Mouse (Mus musculus) macrophage (primary cell): ENCODE measurements around the gene 2300003K06Rik. TPM values are rescaled to one million over a fixed set of nuclear protein-coding genes. Genes with fewer than 3 reads are reported as not detected.
"Not testable (repeated sequence)": the region's sequence is repeated elsewhere in the genome, so short reads cannot be mapped to it uniquely, and the experiment has no call there.

Source experiments
- H3K27ac ChIP-seq: fragments of 350-480 bp; formaldehyde crosslinking; 2 replicates; pipeline ENCODE4 v1.9.0; 2021
- H3K36me3 ChIP-seq: fragments of 350-480 bp; formaldehyde crosslinking; 2 replicates; pipeline ENCODE4 v1.9.0; 2021; ENCODE audit errors: inconsistent target
- H3K4me3 ChIP-seq: fragments of 350-480 bp; formaldehyde crosslinking; 2 replicates; pipeline ENCODE4 v1.9.0; 2021; ENCODE audit errors: inconsistent target
- H3K79me2 ChIP-seq: fragments of 350-480 bp; formaldehyde crosslinking; 2 replicates; pipeline ENCODE4 v1.9.0; 2021; ENCODE audit errors: inconsistent target
- WGBS: methylation state at CpG from one replicate; pipeline ENCODE4 v1.1.7; 2026; ENCODE audit warnings: inconsistent platforms; ENCODE audit not compliant: missing documents; 5-methylcytosine and 5-hydroxymethylcytosine counted together
- polyA plus RNA-seq: library from polyadenylated mRNA; stranded (reverse); fragments of 250-400 nt; gene quantifications from 3 replicates; pipeline ENCODE4 v1.2.4, GENCODE M21; 2018; ENCODE audit warnings: inconsistent platforms
- total RNA-seq, 78 experiments: library from RNA; depleted of rRNA; stranded (reverse); fragments of 250-400 nt; gene quantifications; 1 replicate in 9 of 78; 2 replicates in 24 of 78; 3 replicates in 43 of 78; 4 replicates in 2 of 78; pipeline ENCODE4 v1.2.4; 2018; ENCODE audit warnings: inconsistent platforms in 56 of 78

The 2300003K06Rik gene
- total RNA-seq (2018; cell fraction: chromatin; rRNA removed) = not detected
- total RNA-seq (2018; cell fraction: cytosol; rRNA removed) = not detected
- total RNA-seq (2018; cell fraction: nucleus; rRNA removed) = not detected
- not detected in 3 replicates for polyA plus RNA-seq

DNA sequence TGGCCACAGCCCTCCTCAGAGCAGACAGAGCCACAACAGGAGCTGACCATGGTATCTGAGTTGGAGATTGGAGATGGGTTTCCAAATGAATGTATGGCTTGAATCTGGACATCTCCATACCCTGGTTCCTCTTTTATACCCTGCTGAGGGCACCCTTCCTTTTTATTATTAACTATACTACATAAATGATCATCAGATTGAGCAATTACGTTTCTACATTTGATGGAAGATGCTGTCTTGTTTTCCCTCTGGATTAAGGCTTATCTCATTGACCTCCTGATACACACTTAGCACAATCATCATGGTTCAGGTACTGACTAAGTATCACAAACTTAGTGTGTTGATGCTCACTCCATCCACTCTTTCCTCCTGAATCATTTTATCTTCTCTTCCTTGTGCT lies at the start of gene 2300003K06Rik:
Gene 2300003K06Rik, minus strand, starts transcription at position 101 of the 400 bp plus-strand sequence.
- Histone ChIP-seq H3K27ac (no peak within 1 kb of the TSS), H3K4me3 (no peak within 1 kb of the TSS), H3K36me3 (no peaks in the 10 kb centered on the region), H3K79me2 (no peaks in the 10 kb centered on the region)
- WGBS = 85% methylated on average over 1 of the region's 1 CpGs

DNA sequence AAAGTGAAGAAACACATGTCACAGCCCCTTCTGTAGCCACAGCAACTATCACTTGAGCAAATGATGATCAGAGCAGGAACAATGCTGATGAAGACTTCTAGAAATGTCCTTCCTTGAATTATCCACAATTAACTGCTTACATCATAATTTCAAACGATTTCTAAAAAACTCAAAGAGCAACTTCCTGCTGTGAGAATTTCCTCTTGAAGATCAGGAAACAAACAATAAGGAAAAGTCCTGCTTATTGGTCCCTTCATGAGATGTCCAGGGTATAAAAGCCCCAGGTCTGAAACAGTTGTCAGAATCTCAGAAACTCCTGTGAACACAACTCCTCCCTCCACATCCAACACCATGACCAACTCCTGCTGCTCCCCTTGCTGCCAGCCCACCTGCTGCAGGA lies 41.0 kb upstream of the 2300003K06Rik start, which contains the start of gene Gm11567:
Gene Gm11567, plus strand, starts transcription at position 301 of the 400 bp plus-strand sequence.
- H3K4me3 ChIP-seq, H3K79me2 ChIP-seq, H3K36me3 ChIP-seq, H3K27ac ChIP-seq: not testable (repeated sequence)
- WGBS = 17% methylated on average over 1 of the region's 1 CpGs

DNA sequence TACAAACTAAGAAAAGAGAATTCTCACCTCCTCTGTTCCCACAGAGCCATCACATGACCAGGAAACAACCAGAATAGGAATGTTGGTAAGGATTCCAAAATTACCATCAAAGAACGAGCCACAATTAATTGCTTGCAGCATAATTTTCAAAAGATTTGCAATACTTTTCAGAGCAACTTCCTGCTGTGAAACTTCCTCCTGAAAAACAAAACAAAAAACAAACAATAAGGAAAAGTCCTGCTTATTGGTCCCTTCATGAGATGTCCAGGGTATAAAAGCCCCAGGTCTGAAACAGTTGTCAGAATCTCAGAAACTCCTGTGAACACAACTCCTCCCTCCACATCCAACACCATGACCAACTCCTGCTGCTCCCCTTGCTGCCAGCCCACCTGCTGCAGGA lies 35.2 kb upstream of the 2300003K06Rik start, which contains the start of gene Krtap9-1:
Gene Krtap9-1, plus strand, starts transcription at position 301 of the 400 bp plus-strand sequence.
- H3K4me3 ChIP-seq, H3K27ac ChIP-seq, H3K79me2 ChIP-seq, H3K36me3 ChIP-seq: not testable (repeated sequence)
- 67% methylated on average over 1 of the region's 1 CpGs for WGBS

DNA sequence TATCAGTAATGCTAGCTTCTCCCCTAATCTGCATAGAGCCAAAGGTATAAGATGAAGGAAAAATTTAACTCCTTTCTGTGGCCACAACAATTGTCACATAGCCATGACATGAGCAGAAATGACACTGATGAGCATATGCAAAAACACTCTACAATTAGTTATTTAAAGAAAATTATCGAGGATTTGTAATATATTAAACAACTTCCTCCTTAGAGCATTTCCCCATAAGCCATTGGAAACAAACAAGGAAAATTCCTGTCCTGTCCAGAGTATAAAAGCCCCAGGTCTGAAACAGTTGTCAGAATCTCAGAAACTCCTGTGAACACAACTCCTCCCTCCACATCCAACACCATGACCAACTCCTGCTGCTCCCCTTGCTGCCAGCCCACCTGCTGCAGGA lies 26.3 kb upstream of the 2300003K06Rik start, which contains the start of gene Gm11559:
Gene Gm11559, plus strand, starts transcription at position 301 of the 400 bp plus-strand sequence.
- not testable (repeated sequence) for H3K79me2 ChIP-seq, H3K27ac ChIP-seq, H3K36me3 ChIP-seq, H3K4me3 ChIP-seq
- WGBS = no CpG with 5 or more reads among the region's 1 CpGs

DNA sequence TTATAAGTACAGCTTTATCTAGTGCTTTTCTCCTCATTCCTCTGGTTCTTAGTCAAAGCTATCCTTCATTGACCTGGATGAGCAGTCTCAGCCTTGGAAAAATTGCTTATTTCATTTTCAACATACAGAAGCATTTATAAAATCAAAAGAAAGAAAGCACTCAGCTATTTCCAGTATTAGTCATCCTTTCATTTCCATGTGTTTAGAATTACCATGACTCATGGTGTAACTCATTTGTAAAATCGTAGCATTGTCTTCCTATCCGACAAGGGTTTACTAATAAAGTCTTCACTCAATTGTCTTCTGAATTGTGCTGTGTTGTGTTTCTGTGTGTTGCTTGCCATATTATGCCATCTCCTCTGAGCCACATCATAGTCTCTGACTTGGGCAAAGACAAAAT lies 20.9 kb upstream of the 2300003K06Rik start:
- Histone ChIP-seq H3K79me2 (no peaks in the 10 kb centered on the region), H3K27ac (no peak overlapping the region), H3K4me3 (no peak overlapping the region), H3K36me3 (no peaks in the 10 kb centered on the region)
- 72% methylated on average over 2 of the region's 2 CpGs for WGBS

DNA sequence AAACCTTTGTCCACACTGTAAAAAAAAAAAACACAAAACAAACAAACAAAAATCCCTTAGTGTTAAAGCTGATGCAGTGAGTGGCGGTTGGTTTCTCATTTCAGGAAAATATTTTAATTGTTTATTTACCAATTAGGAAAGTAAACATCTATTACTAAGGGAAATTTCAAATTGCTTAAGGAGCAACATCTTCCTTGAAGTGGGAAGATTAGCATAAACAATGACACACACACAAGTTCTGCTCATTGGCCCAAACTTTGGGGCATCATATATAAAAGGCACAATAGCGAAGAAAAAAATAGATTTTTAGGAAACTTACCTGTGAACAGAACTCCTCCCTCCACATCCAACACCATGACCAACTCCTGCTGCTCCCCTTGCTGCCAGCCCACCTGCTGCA lies 19.8 kb upstream of the 2300003K06Rik start, which contains the start of gene Gm11568:
Gene Gm11568, plus strand, starts transcription at position 301 of the 400 bp plus-strand sequence.
- Histone ChIP-seq H3K27ac (no peak within 1 kb of the TSS), H3K4me3 (no peak within 1 kb of the TSS), H3K36me3 (no peaks in the 10 kb centered on the region), H3K79me2 (no peaks in the 10 kb centered on the region)
- WGBS = 94% methylated on average over 2 of the region's 2 CpGs

DNA sequence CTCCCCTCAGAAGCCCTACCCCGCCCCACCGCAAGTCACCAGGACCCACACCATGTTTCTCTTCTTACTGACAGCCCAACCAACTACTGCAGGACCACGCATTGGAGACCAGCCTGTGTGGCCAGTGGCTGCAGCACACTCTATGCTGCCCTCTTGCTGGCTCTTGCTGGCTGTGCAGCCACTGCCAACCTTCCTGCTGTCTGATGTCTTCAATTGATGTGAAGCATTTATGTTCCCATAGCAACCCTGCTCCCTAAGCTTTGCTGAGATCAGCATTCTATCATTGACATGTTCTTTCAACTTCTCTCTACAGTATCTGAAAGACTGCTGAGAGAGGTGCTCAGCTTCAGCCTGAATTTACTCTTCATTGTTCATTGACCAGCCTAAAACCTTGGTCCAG lies 16.3 kb upstream of the 2300003K06Rik start:
- WGBS = 53% methylated on average over 3 of the region's 3 CpGs
- Histone ChIP-seq H3K79me2 (no peaks in the 10 kb centered on the region), H3K27ac (no peak overlapping the region), H3K4me3 (no peak overlapping the region), H3K36me3 (no peaks in the 10 kb centered on the region)

DNA sequence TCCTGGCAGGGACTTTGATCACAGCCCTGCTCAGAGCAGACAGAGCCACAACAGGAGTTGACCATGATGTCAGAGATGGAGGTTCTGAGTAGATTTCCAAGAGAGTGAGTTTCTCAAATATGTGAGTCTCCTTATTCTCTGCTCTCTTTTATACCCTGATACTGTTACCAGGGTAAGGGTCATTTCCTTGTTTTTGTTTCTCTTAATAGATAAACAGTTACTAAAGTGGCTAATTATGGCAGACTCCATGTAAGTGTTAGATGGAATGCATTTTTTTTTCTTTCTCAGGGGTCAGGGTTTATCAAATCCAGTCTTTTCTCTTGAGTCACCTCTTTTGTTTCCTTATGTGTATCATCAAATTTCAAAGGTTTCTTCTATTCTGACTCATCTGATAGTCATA lies 13.6 kb upstream of the 2300003K06Rik start, which contains the start of gene Krtap4-16:
Gene Krtap4-16, minus strand, starts transcription at position 101 of the 400 bp plus-strand sequence.
- no peak within 1 kb of the TSS for H3K4me3 ChIP-seq
- H3K79me2 ChIP-seq = no peaks in the 10 kb centered on the region
- no peaks in the 10 kb centered on the region for H3K36me3 ChIP-seq
- H3K27ac ChIP-seq = no peak within 1 kb of the TSS

DNA sequence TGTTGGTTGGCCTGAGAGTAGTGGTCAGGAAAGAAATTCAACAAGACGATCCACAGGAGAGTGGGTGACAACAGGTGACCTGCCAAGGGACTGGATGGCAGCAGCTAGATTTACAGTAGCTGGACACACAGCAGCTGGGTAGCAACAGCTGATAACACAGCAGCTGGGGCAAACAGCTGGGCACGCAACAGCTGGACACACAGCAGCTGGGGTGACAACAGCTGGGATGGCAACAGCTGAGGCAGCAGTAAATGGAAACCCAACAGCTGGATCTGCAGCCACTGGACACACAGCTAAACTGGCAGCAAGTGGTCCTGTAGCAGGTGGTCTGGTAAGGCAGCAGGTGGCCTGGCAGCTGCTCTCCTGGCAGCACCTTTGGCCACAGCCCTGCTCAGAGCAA lies 8.9 kb upstream of the 2300003K06Rik start:
- 95% methylated on average over 2 of the region's 2 CpGs for WGBS
- H3K79me2 ChIP-seq = no peaks in the 10 kb centered on the region
- H3K4me3 ChIP-seq = no peak overlapping the region
- H3K36me3 ChIP-seq = no peaks in the 10 kb centered on the region
- H3K27ac ChIP-seq = no peak overlapping the region

DNA sequence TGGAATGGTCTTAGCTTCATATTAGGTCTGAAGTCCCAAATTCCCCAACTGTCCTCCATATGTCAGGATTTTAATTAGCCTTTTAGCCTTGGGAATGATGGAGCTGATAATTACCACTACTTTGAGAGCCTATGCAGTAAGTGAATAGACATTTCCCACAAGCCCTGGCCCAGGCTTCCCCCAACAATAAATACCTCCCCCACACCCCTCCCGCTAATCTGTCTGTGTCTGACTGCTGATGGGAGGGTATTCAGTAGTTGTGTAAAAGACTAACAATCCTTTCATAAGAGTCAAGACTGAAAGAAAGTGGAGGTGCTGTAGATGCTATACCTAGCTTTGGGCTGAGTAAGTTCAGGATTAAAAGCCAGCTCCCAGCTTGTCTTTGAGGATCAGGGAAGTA lies 4.3 kb upstream of the 2300003K06Rik start:
- Histone ChIP-seq H3K79me2 (no peaks in the 10 kb centered on the region), H3K27ac (no peak overlapping the region), H3K36me3 (no peaks in the 10 kb centered on the region), H3K4me3 (no peak overlapping the region)
- 77% methylated on average over 1 of the region's 1 CpGs for whole genome bisulfite sequencing

DNA sequence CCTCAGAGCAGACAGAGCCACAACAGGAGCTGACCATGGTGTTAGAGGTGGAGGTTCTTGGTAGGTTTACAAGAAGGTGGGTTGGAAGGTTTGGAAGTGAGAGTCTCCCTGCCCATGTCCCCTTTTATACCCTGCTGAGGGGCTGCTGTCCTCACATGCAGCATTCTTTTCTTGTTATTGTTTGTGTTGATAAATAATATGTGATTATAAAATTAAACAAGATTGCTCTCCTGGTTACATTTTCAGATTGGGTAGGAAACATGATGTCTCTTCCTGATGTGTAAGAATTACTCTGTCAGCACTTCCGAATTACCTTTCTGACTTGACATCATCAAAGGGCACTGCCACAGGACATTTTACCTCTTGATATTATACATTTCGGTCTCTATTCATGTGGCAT lies 22.3 kb downstream of the 2300003K06Rik start, which contains the start of gene Gm11564:
Gene Gm11564, minus strand, starts transcription at position 101 of the 400 bp plus-strand sequence.
- not testable (repeated sequence) for H3K4me3 ChIP-seq, H3K27ac ChIP-seq, H3K79me2 ChIP-seq, H3K36me3 ChIP-seq
- 83% methylated on average over 2 of the region's 2 CpGs for WGBS

DNA sequence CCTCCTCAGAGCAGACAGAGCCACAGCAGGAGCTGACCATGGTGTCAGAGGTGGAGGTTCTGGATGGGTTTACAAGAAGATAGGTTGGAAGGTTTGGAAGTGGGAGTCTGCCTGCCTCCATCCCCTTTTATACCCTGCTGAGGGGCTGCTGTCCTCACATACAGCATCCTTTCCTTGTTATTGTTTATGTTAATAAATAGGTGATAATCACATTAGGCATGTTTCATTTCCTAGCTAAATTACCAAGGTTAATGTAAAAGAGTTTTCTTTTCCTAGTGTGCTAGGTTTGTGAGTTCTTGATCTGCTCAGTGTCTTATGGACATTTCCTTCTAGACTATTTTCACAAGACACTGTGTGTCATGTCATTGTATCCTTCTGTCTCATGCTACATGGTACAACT lies 28.1 kb downstream of the 2300003K06Rik start, which contains the start of gene Krtap4-13:
Gene Krtap4-13, minus strand, starts transcription at position 101 of the 400 bp plus-strand sequence.
- H3K36me3 ChIP-seq, H3K79me2 ChIP-seq, H3K27ac ChIP-seq, H3K4me3 ChIP-seq: not testable (repeated sequence)

DNA sequence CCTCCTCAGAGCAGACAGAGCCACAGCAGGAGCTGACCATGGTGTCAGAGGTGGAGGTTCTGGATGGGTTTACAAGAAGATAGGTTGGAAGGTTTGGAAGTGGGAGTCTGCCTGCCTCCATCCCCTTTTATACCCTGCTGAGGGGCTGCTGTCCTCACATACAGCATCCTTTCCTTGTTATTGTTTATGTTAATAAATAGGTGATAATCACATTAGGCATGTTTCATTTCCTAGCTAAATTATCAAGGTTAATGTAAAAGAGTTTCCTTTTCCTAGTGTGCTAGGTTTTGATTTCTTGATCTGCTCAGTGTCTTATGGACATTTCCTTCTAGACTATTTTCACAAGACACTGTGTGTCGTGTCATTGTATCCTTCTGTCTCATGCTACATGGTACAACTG lies 33.5 kb downstream of the 2300003K06Rik start, which contains the start of gene Gm11554:
Gene Gm11554, minus strand, starts transcription at position 101 of the 400 bp plus-strand sequence.
- H3K36me3 ChIP-seq, H3K4me3 ChIP-seq, H3K79me2 ChIP-seq, H3K27ac ChIP-seq: not testable (repeated sequence)
- no CpG with 5 or more reads among the region's 1 CpGs for WGBS

DNA sequence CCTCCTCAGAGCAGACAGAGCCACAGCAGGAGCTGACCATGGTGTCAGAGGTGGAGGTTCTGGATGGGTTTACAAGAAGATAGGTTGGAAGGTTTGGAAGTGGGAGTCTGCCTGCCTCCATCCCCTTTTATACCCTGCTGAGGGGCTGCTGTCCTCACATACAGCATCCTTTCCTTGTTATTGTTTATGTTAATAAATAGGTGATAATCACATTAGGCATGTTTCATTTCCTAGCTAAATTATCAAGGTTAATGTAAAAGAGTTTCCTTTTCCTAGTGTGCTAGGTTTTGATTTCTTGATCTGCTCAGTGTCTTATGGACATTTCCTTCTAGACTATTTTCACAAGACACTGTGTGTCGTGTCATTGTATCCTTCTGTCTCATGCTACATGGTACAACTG lies 39.0 kb downstream of the 2300003K06Rik start, which contains the start of gene Gm11569:
Gene Gm11569, minus strand, starts transcription at position 101 of the 400 bp plus-strand sequence.
- not testable (repeated sequence) for H3K79me2 ChIP-seq, H3K4me3 ChIP-seq, H3K27ac ChIP-seq, H3K36me3 ChIP-seq
- WGBS = no CpG with 5 or more reads among the region's 1 CpGs

DNA sequence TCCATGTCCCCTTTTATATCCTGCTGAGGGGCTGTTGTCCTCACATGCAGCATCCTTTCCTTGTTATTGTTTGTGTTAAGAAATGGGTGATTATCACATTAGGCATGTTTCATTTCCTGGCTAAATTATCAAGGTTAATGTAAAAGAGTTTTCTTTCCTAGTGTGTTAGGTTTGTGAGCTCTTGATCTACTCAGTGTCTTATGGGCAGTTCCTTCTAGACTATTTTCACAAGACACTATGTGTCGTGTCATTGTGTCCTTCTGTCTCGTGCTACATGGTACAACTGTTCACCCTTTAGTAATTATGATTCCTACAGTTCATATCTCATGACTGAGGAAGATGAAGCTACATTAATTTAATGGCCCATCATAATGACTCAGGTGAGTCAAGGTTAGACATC lies 44.5 kb downstream of the 2300003K06Rik start, which contains the start of gene Gm11596:
Gene Gm11596, minus strand, starts transcription at position 101 of the 400 bp plus-strand sequence.
- Histone ChIP-seq H3K27ac (no peak within 1 kb of the TSS), H3K36me3 (no peaks in the 10 kb centered on the region), H3K4me3 (no peak within 1 kb of the TSS), H3K79me2 (no peaks in the 10 kb centered on the region)
- 82% methylated on average over 2 of the region's 2 CpGs for WGBS
